Mouse (Mus musculus): ENCODE data around the gene 2310007B03Rik. TPM values are rescaled to one million over a fixed set of nuclear protein-coding genes. Genes with fewer than 3 reads are reported as not detected.

The 2310007B03Rik gene
- polyA plus RNA-seq, 1 experiment from 2014 or later = 22.5 TPM

DNA sequence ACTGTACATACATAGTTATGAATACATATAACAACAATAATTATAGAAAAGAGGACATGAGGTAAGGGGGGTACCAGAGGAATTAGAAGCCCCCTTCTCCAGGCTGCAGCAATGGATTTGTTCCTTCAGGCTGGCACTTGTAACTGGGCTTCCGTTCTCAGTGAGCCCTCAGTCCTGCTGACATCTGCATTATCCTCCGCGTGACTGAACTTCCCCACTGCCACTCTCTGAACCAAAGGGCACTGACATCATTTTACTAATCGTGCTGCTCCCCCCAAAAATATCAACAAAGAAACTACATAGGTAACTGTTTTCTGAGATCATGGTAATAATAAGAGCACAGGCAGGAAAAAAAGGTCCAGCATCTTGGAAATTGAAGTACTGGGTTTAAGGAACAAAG lies 41.9 kb downstream of the 2310007B03Rik start:
- Histone ChIP-seq H3K9ac (ENCODE audit: low read depth, low read length) (no peak overlapping the region), H3K4me3 (ENCODE audit: low read depth, low read length) (no peak overlapping the region), H3K27ac (ENCODE audit: low read depth, low read length) (no peak overlapping the region), H3K36me3 (ENCODE audit: control insufficient read depth, insufficient read depth) (no peaks in the 10 kb centered on the region), H3K4me1 (replicated peaks; ENCODE audit: control insufficient read depth, insufficient read depth, low read length) (peaks cover 3% of the 10 kb centered on the region; the same call in 1 of the 2 replicates), H3K9me3 (ENCODE audit: control insufficient read depth) (no peaks in the 10 kb centered on the region), H3K27me3 (replicated peaks; ENCODE audit: control insufficient read depth, insufficient read depth, low read length) (no peaks in the 10 kb centered on the region), H3K4me2 (replicated peaks; ENCODE audit: low read depth) (no peak overlapping the region)
- 46% methylated on average over 4 of the region's 4 CpGs for WGBS
- no peak for ATAC-seq
- no peak for TF ChIP-seq CTCF (IDR thresholded peaks at IDR 0.05; ENCODE audit: low read depth)

DNA sequence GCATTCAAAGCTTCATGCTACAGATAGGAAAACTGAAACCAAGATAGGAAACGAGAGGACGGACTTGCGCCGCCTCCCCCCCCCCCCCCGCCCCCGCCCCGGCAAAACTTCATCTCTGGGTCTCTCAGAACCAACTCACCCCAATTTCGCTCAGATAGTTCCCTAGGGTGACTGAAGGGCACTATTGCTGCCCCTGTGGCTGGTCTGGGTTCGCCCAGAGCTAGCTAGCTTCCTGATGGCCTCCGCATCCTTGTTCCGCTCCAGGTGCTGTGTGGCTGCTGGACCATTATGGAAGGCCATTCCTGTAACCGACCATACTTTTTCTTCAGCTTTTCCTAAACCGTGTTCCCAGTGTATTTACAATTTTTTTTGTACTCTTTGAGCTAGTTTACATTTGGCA lies 45.3 kb downstream of the 2310007B03Rik start:
- Histone ChIP-seq H3K27me3 (replicated peaks; ENCODE audit: control insufficient read depth, insufficient read depth, low read length) (no peaks in the 10 kb centered on the region; the same call in 1 of the 2 replicates), H3K36me3 (ENCODE audit: control insufficient read depth, insufficient read depth) (no peaks in the 10 kb centered on the region), H3K4me3 (ENCODE audit: low read depth, low read length) (peak overlapping the region; percentile 13), H3K9ac (ENCODE audit: low read depth, low read length) (no peak overlapping the region), H3K27ac (ENCODE audit: low read depth, low read length) (no peak overlapping the region), H3K4me1 (replicated peaks; ENCODE audit: control insufficient read depth, insufficient read depth, low read length) (peaks cover 3% of the 10 kb centered on the region; the same call in 1 of the 2 replicates), H3K4me2 (replicated peaks; ENCODE audit: low read depth) (peak overlapping the region; percentile 59), H3K9me3 (ENCODE audit: control insufficient read depth) (no peaks in the 10 kb centered on the region)
- no peak for TF ChIP-seq CTCF (IDR thresholded peaks at IDR 0.05; ENCODE audit: low read depth)
- ATAC-seq = no peak
- 38% methylated on average over 13 of the region's 13 CpGs for WGBS

DNA sequence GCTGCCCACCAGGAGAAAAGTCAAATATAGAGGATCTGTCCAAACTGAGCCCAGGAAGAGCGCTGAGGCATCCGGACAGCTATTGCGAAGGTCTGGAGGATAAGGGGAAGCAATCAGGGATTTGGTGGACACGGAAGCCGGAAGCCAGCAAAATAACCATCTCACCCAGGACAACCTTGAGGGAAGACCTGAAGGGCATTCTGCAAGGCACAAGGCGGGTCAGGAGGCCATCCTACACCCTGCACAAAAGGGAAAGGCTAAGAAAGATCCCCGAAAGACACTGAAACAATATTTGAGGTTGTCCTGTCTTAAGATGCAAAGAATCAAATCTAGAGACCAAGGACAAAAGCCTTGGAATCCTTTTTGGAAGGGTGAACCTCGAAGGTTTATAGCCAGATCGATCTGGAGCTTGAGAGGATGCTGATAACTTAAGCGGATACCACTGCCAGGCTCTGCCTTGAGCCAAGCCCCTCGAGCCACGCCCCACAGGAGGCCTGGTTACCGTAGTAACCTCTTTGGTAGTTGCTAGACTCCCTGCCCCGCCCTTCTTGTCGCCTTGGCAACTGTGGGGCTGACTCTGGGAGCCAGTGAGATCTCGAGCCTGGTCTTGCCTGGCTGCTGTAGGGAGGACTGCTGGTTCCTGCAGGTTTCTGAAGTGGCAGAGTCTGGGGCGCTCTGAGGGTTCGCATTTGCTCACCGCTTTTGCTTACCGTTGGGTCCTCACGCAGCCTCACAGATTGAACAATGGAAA lies 45.9 kb downstream of the 2310007B03Rik start:
- H3K4me1 ChIP-seq (replicated peaks; ENCODE audit: control insufficient read depth, insufficient read depth, low read length) = peaks cover 3% of the 10 kb centered on the region; the same call in 1 of the 2 replicates
- H3K4me2 ChIP-seq (replicated peaks; ENCODE audit: low read depth) = peak overlapping the region; percentile 59
- H3K27me3 ChIP-seq (replicated peaks; ENCODE audit: control insufficient read depth, insufficient read depth, low read length) = no peaks in the 10 kb centered on the region; the same call in 1 of the 2 replicates
- 23% methylated on average over 21 of the region's 21 CpGs for WGBS
- no peak for TF ChIP-seq CTCF (IDR thresholded peaks at IDR 0.05; ENCODE audit: low read depth)
- peak; percentile 69 for ATAC-seq
- no peaks in the 10 kb centered on the region for H3K36me3 ChIP-seq (ENCODE audit: control insufficient read depth, insufficient read depth)
- H3K9me3 ChIP-seq (ENCODE audit: control insufficient read depth) = no peaks in the 10 kb centered on the region
- H3K9ac ChIP-seq (ENCODE audit: low read depth, low read length) = no peak overlapping the region
- no peak overlapping the region for H3K27ac ChIP-seq (ENCODE audit: low read depth, low read length)
- H3K4me3 ChIP-seq (ENCODE audit: low read depth, low read length) = peak overlapping the region; percentile 13

DNA sequence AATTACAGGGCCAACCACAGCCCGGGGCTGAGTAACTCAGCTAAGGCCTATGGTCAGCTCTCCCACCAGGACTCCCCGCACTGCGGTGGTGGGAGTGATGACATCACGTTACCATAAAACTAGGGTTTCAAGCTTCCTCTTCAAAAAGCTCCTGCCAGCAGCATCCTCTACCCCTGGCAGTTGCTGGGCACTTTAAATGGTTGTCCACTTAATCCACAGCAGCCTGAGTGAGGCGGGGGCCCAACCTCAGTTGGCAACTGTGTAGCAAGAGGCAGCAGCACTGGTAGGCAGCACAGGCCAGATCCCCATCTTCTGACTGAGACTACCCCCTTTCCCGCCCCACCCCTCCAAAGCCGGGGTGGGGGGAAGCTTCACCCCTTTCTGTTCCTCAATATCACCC lies 58.0 kb downstream of the 2310007B03Rik start:
- Histone ChIP-seq H3K4me3 (ENCODE audit: low read depth, low read length) (no peak overlapping the region), H3K9me3 (ENCODE audit: control insufficient read depth) (no peaks in the 10 kb centered on the region), H3K36me3 (ENCODE audit: control insufficient read depth, insufficient read depth) (no peaks in the 10 kb centered on the region), H3K4me1 (replicated peaks; ENCODE audit: control insufficient read depth, insufficient read depth, low read length) (0 out of 2 replicates have a peak, but pooled peaks cover 7% of the 10 kb centered on the region), H3K27me3 (replicated peaks; ENCODE audit: control insufficient read depth, insufficient read depth, low read length) (peaks cover 38% of the 10 kb centered on the region), H3K9ac (ENCODE audit: low read depth, low read length) (no peak overlapping the region), H3K4me2 (replicated peaks; ENCODE audit: low read depth) (no peak overlapping the region), H3K27ac (ENCODE audit: low read depth, low read length) (no peak overlapping the region)
- ATAC-seq = no peak
- TF ChIP-seq CTCF (IDR thresholded peaks at IDR 0.05; ENCODE audit: low read depth) = no peak
- WGBS = 72% methylated on average over 7 of the region's 7 CpGs

DNA sequence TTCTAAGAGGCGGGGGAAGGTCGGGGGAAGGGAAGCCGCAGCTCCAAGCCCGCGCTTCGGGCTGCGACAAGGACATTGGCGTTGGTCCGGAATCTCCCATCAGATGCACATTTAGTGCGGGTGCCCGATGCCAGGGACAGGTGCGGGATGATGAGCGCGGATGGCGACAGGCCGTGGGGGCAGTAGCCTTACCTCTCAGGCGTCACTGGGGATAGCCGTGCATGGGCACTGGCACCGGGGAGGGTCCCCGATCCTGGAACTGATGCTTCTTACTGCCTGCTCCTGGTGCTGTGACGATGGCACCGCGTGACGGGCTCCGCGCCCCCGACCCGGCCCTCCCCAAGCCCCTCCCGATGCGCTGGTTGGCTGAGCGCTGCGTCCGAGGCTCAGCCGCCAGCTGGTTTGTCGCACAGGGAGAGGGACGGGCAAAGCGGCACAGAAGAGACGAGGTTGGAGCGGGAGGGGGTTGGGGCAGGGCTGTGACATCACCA lies 59.1 kb downstream of the 2310007B03Rik start, which contains the start of gene Kif1a:
TSS of gene Kif1a (minus strand) at position 381 of the 491 bp plus-strand sequence.
- no peak for TF ChIP-seq CTCF (IDR thresholded peaks at IDR 0.05; ENCODE audit: low read depth)
- H3K4me3 ChIP-seq (ENCODE audit: low read depth, low read length) = peak within 1 kb of the TSS; percentile 43
- peak; percentile 55; the same call in 1 of the 2 replicates for ATAC-seq
- no peaks in the 10 kb centered on the region for H3K36me3 ChIP-seq (ENCODE audit: control insufficient read depth, insufficient read depth)
- H3K9me3 ChIP-seq (ENCODE audit: control insufficient read depth) = no peaks in the 10 kb centered on the region
- H3K27ac ChIP-seq (ENCODE audit: low read depth, low read length) = no peak within 1 kb of the TSS
- H3K4me2 ChIP-seq (replicated peaks; ENCODE audit: low read depth) = peak within 1 kb of the TSS; percentile 72
- H3K27me3 ChIP-seq (replicated peaks; ENCODE audit: control insufficient read depth, insufficient read depth, low read length) = peaks cover 38% of the 10 kb centered on the region
- peak within 1 kb of the TSS; percentile 13; the same call in 1 of the 2 replicates for H3K9ac ChIP-seq (ENCODE audit: low read depth, low read length)
- H3K4me1 ChIP-seq (replicated peaks; ENCODE audit: control insufficient read depth, insufficient read depth, low read length) = 0 out of 2 replicates have a peak, but pooled peaks cover 7% of the 10 kb centered on the region
- whole genome bisulfite sequencing = under 1% methylated on average over 39 of the region's 39 CpGs

Other genes with a start within 250 kb of the 2310007B03Rik start
- 31.6 and 34.4 TPM in 2 replicates for gene Capn10, start 226.6 kb downstream of the 2310007B03Rik start, polyA plus RNA-seq (2015; fragmentation: Nextera tagmentation; extraction: Ambion mirVana)
- gene Gpr35, start 210.1 kb downstream of the 2310007B03Rik start, polyA plus RNA-seq (2015; fragmentation: Nextera tagmentation; extraction: Ambion mirVana) = 4.7 and 4.8 TPM in 2 replicates
- gene Aqp12, start 154.6 kb downstream of the 2310007B03Rik start, polyA plus RNA-seq (2015; fragmentation: Nextera tagmentation; extraction: Ambion mirVana) = 0.13 and 0.17 TPM in 2 replicates
- gene Kif1a, start 59.0 kb downstream of the 2310007B03Rik start, polyA plus RNA-seq (2015; fragmentation: Nextera tagmentation; extraction: Ambion mirVana) = 7.7 and 8.3 TPM in 2 replicates
- 3.2 and 3.5 TPM in 2 replicates for gene Agxt, start 25.7 kb downstream of the 2310007B03Rik start, polyA plus RNA-seq (2015; fragmentation: Nextera tagmentation; extraction: Ambion mirVana)
- gene Crocc2, start 7.8 kb upstream of the 2310007B03Rik start, polyA plus RNA-seq (2015; fragmentation: Nextera tagmentation; extraction: Ambion mirVana) = 0.04 TPM in 1 of 2 replicates, not detected in the other
- 0.81 and 1.0 TPM in 2 replicates for gene Sned1, start 74.9 kb upstream of the 2310007B03Rik start, polyA plus RNA-seq (2015; fragmentation: Nextera tagmentation; extraction: Ambion mirVana)
- 7.7 and 9.1 TPM in 2 replicates for gene Mterf4, start 145.0 kb upstream of the 2310007B03Rik start, polyA plus RNA-seq (2015; fragmentation: Nextera tagmentation; extraction: Ambion mirVana)
- gene Ppp1r7, start 181.9 kb upstream of the 2310007B03Rik start, polyA plus RNA-seq (2015; fragmentation: Nextera tagmentation; extraction: Ambion mirVana) = 32.9 and 33.0 TPM in 2 replicates
- 2.1 and 2.2 TPM in 2 replicates for gene Pask, start 182.5 kb upstream of the 2310007B03Rik start, polyA plus RNA-seq (2015; fragmentation: Nextera tagmentation; extraction: Ambion mirVana)
- gene Ano7, start 213.0 kb upstream of the 2310007B03Rik start, polyA plus RNA-seq (2015; fragmentation: Nextera tagmentation; extraction: Ambion mirVana) = 1.7 TPM in 2 replicates

Measured in intestine, postnatal 0 days (tissue).